8 mouse cellular contexts compared by ENCODE assay signal in the genomic region with DNA sequence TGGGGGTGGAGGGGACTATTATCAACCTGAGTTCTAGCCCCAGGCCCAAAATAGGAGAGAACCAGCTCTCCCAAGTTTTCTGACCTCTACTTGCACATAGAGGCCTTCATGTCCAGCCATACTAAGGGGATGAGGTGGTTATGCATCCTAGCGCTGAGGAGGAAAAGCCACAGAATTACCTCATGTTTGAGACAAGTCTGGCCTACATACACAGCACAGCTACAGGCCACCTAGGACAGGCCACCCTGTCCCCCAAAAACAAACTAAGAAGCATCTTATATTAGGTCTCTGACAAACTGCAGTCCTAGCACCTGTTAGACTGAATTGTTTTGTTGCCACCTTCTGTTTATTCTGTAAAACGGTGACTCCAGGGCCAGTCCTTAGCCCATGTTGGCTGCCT. TPM values are rescaled to one million over a fixed set of nuclear protein-coding genes. Genes with fewer than 3 reads are reported as not detected.
DNase-seq lines count a peak whose midpoint lies in the region; ATAC-seq and TF ChIP-seq lines count a peak whose summit lies in the region.

No protein-coding gene starts in this region.

- no peak for DNase-seq in layer of hippocampus, adult 2 months (ENCODE audit: low spot score in 2 of 2)
- DNase-seq in layer of hippocampus, postnatal 10 days (ENCODE audit: low spot score in 2 of 2), result no peak
- DNase-seq in layer of hippocampus, adult 9-10 months (ENCODE audit: low spot score), result no peak
- DNase-seq in thymus, postnatal 0 days (ENCODE audit: low spot score), result no peak
- DNase-seq in gastrocnemius, postnatal 36 days, result no peak

- no peaks in the 10 kb centered on the region for H3K9me3 ChIP-seq in embryonic facial prominence, embryonic 12.5 days
- H3K9me3 ChIP-seq in intestine, postnatal 0 days (ENCODE audit: control insufficient read depth), result no peaks in the 10 kb centered on the region
- H3K9me3 ChIP-seq in neural tube, embryonic 14.5 days (ENCODE audit: control insufficient read depth, low read length), result no peaks in the 10 kb centered on the region

- intact Hi-C loops in gastrocnemius, postnatal 36 days (cut with DNase I), result no loop called here

- H3K27ac ChIP-seq in layer of hippocampus, adult 2 months, result peak overlapping the region; percentile 95; the same call in 1 of the 2 replicates
- peak overlapping the region; percentile 98 for H3K27ac ChIP-seq in embryonic facial prominence, embryonic 12.5 days
- H3K27ac ChIP-seq in intestine, postnatal 0 days (ENCODE audit: low read depth, low read length), result 0 out of 2 replicates have a peak overlapping the region, but pooled peaks have one; percentile 97
- H3K27ac ChIP-seq in neural tube, embryonic 14.5 days (ENCODE audit: low read depth, low read length), result peak overlapping the region; percentile 100

- peaks cover 14% of the 10 kb centered on the region for H3K4me1 ChIP-seq in embryonic facial prominence, embryonic 12.5 days
- peaks cover 3% of the 10 kb centered on the region; the same call in 1 of the 2 replicates for H3K4me1 ChIP-seq in intestine, postnatal 0 days (replicated peaks; ENCODE audit: control insufficient read depth, insufficient read depth, low read length)
- peaks cover 17% of the 10 kb centered on the region for H3K4me1 ChIP-seq in neural tube, embryonic 14.5 days (ENCODE audit: control insufficient read depth, insufficient read depth, low read length)

- WGBS in embryonic facial prominence, embryonic 12.5 days, result 41% methylated on average over 2 of the region's 2 CpGs
- 40% methylated on average over 2 of the region's 2 CpGs for WGBS in intestine, postnatal 0 days
- 35% methylated on average over 2 of the region's 2 CpGs for WGBS in neural tube, embryonic 14.5 days

- no peak for ATAC-seq in embryonic facial prominence, embryonic 12.5 days (ENCODE audit: insufficient number of reproducible peaks, insufficient read depth, low FRiP score, low TSS enrichment)
- no peak for ATAC-seq in intestine, postnatal 0 days
- ATAC-seq in neural tube, embryonic 14.5 days (ENCODE audit: low read depth), result no peak

- no peaks in the 10 kb centered on the region for H3K27me3 ChIP-seq in embryonic facial prominence, embryonic 12.5 days
- no peaks in the 10 kb centered on the region for H3K27me3 ChIP-seq in intestine, postnatal 0 days (replicated peaks; ENCODE audit: control insufficient read depth, insufficient read depth, low read length)
- H3K27me3 ChIP-seq in neural tube, embryonic 14.5 days (ENCODE audit: control insufficient read depth, insufficient read depth, low read length), result no peaks in the 10 kb centered on the region

- peak overlapping the region; percentile 53 for H3K4me2 ChIP-seq in embryonic facial prominence, embryonic 12.5 days (replicated peaks)
- H3K4me2 ChIP-seq in intestine, postnatal 0 days (replicated peaks; ENCODE audit: low read depth), result no peak overlapping the region
- peak overlapping the region; percentile 72 for H3K4me2 ChIP-seq in neural tube, embryonic 14.5 days (ENCODE audit: low read depth, low read length)

- TF ChIP-seq CTCF in layer of hippocampus, adult 2 months (conservative IDR thresholded peaks at IDR 0.05), result no peak
- no peak for TF ChIP-seq CTCF in intestine, postnatal 0 days (IDR thresholded peaks at IDR 0.05; ENCODE audit: low read depth)

- H3K4me3 ChIP-seq in layer of hippocampus, adult 2 months, result no peak overlapping the region; the same call in 1 of the 2 replicates
- H3K4me3 ChIP-seq in embryonic facial prominence, embryonic 12.5 days, result peak overlapping the region; percentile 100
- no peak overlapping the region for H3K4me3 ChIP-seq in intestine, postnatal 0 days (ENCODE audit: low read depth, low read length)
- H3K4me3 ChIP-seq in neural tube, embryonic 14.5 days (ENCODE audit: low read depth, low read length), result peak overlapping the region; percentile 100

- H3K36me3 ChIP-seq in embryonic facial prominence, embryonic 12.5 days, result no peaks in the 10 kb centered on the region
- no peaks in the 10 kb centered on the region; the same call in 1 of the 2 replicates for H3K36me3 ChIP-seq in intestine, postnatal 0 days (ENCODE audit: control insufficient read depth, insufficient read depth)
- no peaks in the 10 kb centered on the region for H3K36me3 ChIP-seq in neural tube, embryonic 14.5 days (ENCODE audit: control insufficient read depth, insufficient read depth, low read length)

- peak overlapping the region; percentile 100; the same call in 1 of the 2 replicates for H3K9ac ChIP-seq in embryonic facial prominence, embryonic 12.5 days
- no peak overlapping the region for H3K9ac ChIP-seq in intestine, postnatal 0 days (ENCODE audit: low read depth, low read length)
- H3K9ac ChIP-seq in neural tube, embryonic 14.5 days (replicated peaks; ENCODE audit: low read depth, low read length), result peak overlapping the region; percentile 86

RNA-seq across cellular contexts. Expression of a gene that starts 1.4 kb away (rescaled TPM):
- total RNA-seq in layer of hippocampus, adult 2 months (2021), result 10 to 100 TPM; 87.4 to 92.5 TPM
- 100 to 1,000 TPM in 1 of 2 experiments, 10 to 100 TPM in 1; 99.3 to 108 TPM for total RNA-seq in layer of hippocampus, postnatal 10 days (2021)
- polyA plus RNA-seq in embryonic facial prominence, embryonic 12.5 days (2016; fragmentation: Nextera tagmentation; extraction: Ambion mirVana), result 191 and 204 TPM in 2 replicates
- polyA plus RNA-seq in intestine, postnatal 0 days (2015; fragmentation: Nextera tagmentation; extraction: Ambion mirVana), result 33.9 and 40.0 TPM in 2 replicates
- polyA plus RNA-seq in neural tube, embryonic 14.5 days (2014; fragmentation: Nextera tagmentation; extraction: Ambion mirVana), result 105 and 141 TPM in 2 replicates
- polyA plus RNA-seq in thymus, postnatal 0 days (2015; fragmentation: Nextera tagmentation; extraction: Ambion mirVana), result 127 and 145 TPM in 2 replicates
- 10 to 100 TPM; 20.2 to 26.5 TPM for total RNA-seq in gastrocnemius, postnatal 36 days (2021)

RNA-seq across cellular contexts. Expression of a gene that starts 46.9 kb away (rescaled TPM):
- total RNA-seq in layer of hippocampus, adult 2 months (2021), result 10 to 100 TPM; 14.6 TPM
- total RNA-seq in layer of hippocampus, postnatal 10 days (2021), result 10 to 100 TPM; 13.0 to 13.1 TPM
- polyA plus RNA-seq in embryonic facial prominence, embryonic 12.5 days (2016; fragmentation: Nextera tagmentation; extraction: Ambion mirVana), result 16.5 and 18.7 TPM in 2 replicates
- 4.0 and 4.6 TPM in 2 replicates for polyA plus RNA-seq in intestine, postnatal 0 days (2015; fragmentation: Nextera tagmentation; extraction: Ambion mirVana)
- polyA plus RNA-seq in neural tube, embryonic 14.5 days (2014; fragmentation: Nextera tagmentation; extraction: Ambion mirVana), result 22.9 and 23.3 TPM in 2 replicates
- 7.7 and 9.2 TPM in 2 replicates for polyA plus RNA-seq in thymus, postnatal 0 days (2015; fragmentation: Nextera tagmentation; extraction: Ambion mirVana)
- 1 to 10 TPM; 2.5 to 3.3 TPM for total RNA-seq in gastrocnemius, postnatal 36 days (2021)

Comparison
In these comparisons a context has a peak if more than half of its experiments do, and no peak if none do; other contexts are left out.
1. H3K4me3 ChIP-seq: peak in embryonic facial prominence, embryonic 12.5 days (single experiment) and neural tube, embryonic 14.5 days (single experiment); none in layer of hippocampus, adult 2 months (single experiment) and intestine, postnatal 0 days (single experiment).
2. Peak in every context shown above with its lines, with median percentiles within 50 percentile points of each other: H3K27ac ChIP-seq.